Mouse (Mus musculus) MEL (cell line): ENCODE measurements at regions not wholly inside any gene's neighbourhood (a gene's known extent, or its start where the extent isn't known, plus 50 kb on each side); places are given as distances from the start of the nearest gene placed in this dataset.

ENCODE experiments used
- DNase-seq: peaks from one replicate; pipeline ENCODE4 v3.0.0; 2011; ENCODE audit warnings: low read depth, low spot score
- H3K27ac ChIP-seq: 2 replicates; pipeline ENCODE4 v1.5.1; 2012; ENCODE audit warnings: low read depth, mild to moderate bottlenecking, control low read depth, low read length, moderate library complexity; ENCODE audit not compliant: control insufficient read depth
- H3K27me3 ChIP-seq, 2 experiments: fragments of 150-350 bp in 1 of 2; sonication (generic) in 1 of 2; 2 replicates each; pipeline ENCODE4 v1.6.1; 2012; ENCODE audit warnings: low read length in 2 of 2, mild to moderate bottlenecking in 2 of 2, improper control_type of control experiment in 1 of 2, moderate library complexity in 1 of 2; ENCODE audit not compliant: insufficient read depth in 2 of 2, control insufficient read depth in 1 of 2
- H3K36me3 ChIP-seq, 2 experiments: 2 replicates each; pipeline ENCODE4 v1.6.1; 2012 to 2014; ENCODE audit warnings: low read length in 2 of 2, improper control_type of control experiment in 1 of 2, inconsistent platforms in 1 of 2, mild to moderate bottlenecking in 1 of 2; ENCODE audit not compliant: insufficient read depth in 2 of 2, control insufficient read depth in 1 of 2
- H3K4me1 ChIP-seq, 2 experiments: fragments of 150-350 bp in 1 of 2; sonication (generic) in 1 of 2; 2 replicates each; pipeline ENCODE4 v1.6.1; 2012; ENCODE audit warnings: low read length in 2 of 2, improper control_type of control experiment in 1 of 2, mild to moderate bottlenecking in 1 of 2; ENCODE audit not compliant: insufficient read depth in 2 of 2, control insufficient read depth in 1 of 2
- H3K4me3 ChIP-seq, 2 experiments: fragments of 150-350 bp in 1 of 2; sonication (generic) in 1 of 2; 2 replicates each; pipeline ENCODE4 v1.5.1; 2012; ENCODE audit warnings: low read depth in 2 of 2, low read length in 2 of 2, mild to moderate bottlenecking in 2 of 2, moderate library complexity in 2 of 2, control low read depth in 1 of 2, improper control_type of control experiment in 1 of 2; ENCODE audit not compliant: control insufficient read depth in 1 of 2, insufficient read depth in 1 of 2
- H3K79me2 ChIP-seq: 2 replicates; pipeline ENCODE4 v1.6.1; 2012; ENCODE audit warnings: mild to moderate bottlenecking, low read length, moderate library complexity; ENCODE audit not compliant: control insufficient read depth, poor library complexity, insufficient read depth
- H3K9ac ChIP-seq: 2 replicates; pipeline ENCODE4 v1.6.1; 2012; ENCODE audit warnings: low read depth, mild to moderate bottlenecking, control low read depth, low read length, moderate library complexity; ENCODE audit not compliant: control insufficient read depth, poor library complexity, severe bottlenecking
- H3K9me3 ChIP-seq: fragments of 150-350 bp; sonication (generic); replicated peaks from 2 replicates; pipeline ENCODE4 v1.6.1; 2012; ENCODE audit warnings: mild to moderate bottlenecking, low read length, improper control_type of control experiment, moderate library complexity; ENCODE audit not compliant: insufficient read depth
- BHLHE40 ChIP-seq: IDR thresholded peaks from 2 replicates; pipeline ENCODE4 v1.6.1; 2012; ENCODE audit warnings: low read depth, mild to moderate bottlenecking, inconsistent platforms, low read length, improper control_type of control experiment, borderline replicate concordance
- CHD1 ChIP-seq: IDR thresholded peaks from 2 replicates; pipeline ENCODE4 v1.6.1; 2012; ENCODE audit warnings: low read depth, mild to moderate bottlenecking, inconsistent platforms, low read length, improper control_type of control experiment
- CTCF ChIP-seq, 3 experiments: IDR thresholded peaks in 2 of 3; conservative IDR thresholded peaks in 1 of 3; 2 replicates each; pipeline ENCODE4 v1.5.1; 2011 to 2012; ENCODE audit warnings: low read length in 3 of 3, low read depth in 2 of 3, mild to moderate bottlenecking in 2 of 3, improper control_type of control experiment in 1 of 3, inconsistent platforms in 1 of 3, mixed read lengths in 1 of 3, moderate library complexity in 1 of 3; ENCODE audit not compliant: control insufficient read depth in 1 of 3, insufficient read depth in 1 of 3, poor library complexity in 1 of 3, severe bottlenecking in 1 of 3
- ELF1 ChIP-seq: IDR thresholded peaks from 2 replicates; pipeline ENCODE4 v1.6.1; 2014; ENCODE audit warnings: low read depth, mild to moderate bottlenecking, inconsistent platforms, low read length, improper control_type of control experiment, moderate library complexity
- EP300 ChIP-seq, 2 experiments: IDR thresholded peaks; 2 replicates each; pipeline ENCODE4 v1.6.1; 2011; ENCODE audit warnings: improper control_type of control experiment in 2 of 2, low read length in 2 of 2, low read depth in 1 of 2, mild to moderate bottlenecking in 1 of 2
- ETS1 ChIP-seq: IDR thresholded peaks from 2 replicates; pipeline ENCODE4 v1.6.1; 2012; ENCODE audit warnings: low read depth, mild to moderate bottlenecking, inconsistent platforms, low read length, improper control_type of control experiment, moderate library complexity
- GABPA ChIP-seq: IDR thresholded peaks from 2 replicates; pipeline ENCODE4 v1.6.1; 2012; ENCODE audit warnings: low read depth, mild to moderate bottlenecking, inconsistent platforms, low read length, improper control_type of control experiment, moderate library complexity
- GATA1 ChIP-seq: IDR thresholded peaks from 2 replicates; pipeline ENCODE4 v1.6.1; 2011; ENCODE audit warnings: low read depth, low read length, improper control_type of control experiment
- KAT2A ChIP-seq: conservative IDR thresholded peaks from 2 replicates; pipeline ENCODE4 v1.6.1; 2012; ENCODE audit warnings: low read depth, low read length, improper control_type of control experiment, inconsistent platforms
- MAZ ChIP-seq: IDR thresholded peaks from 2 replicates; pipeline ENCODE4 v1.6.1; 2012; ENCODE audit warnings: low read depth, mild to moderate bottlenecking, inconsistent platforms, low read length, improper control_type of control experiment
- MEF2A ChIP-seq: IDR thresholded peaks from 2 replicates; pipeline ENCODE4 v1.6.1; 2014; ENCODE audit warnings: low read depth, mild to moderate bottlenecking, inconsistent platforms, low read length, improper control_type of control experiment; ENCODE audit not compliant: poor library complexity, insufficient replicate concordance, severe bottlenecking; ENCODE audit errors: extremely low read depth
- MXI1 ChIP-seq: IDR thresholded peaks from 2 replicates; pipeline ENCODE4 v1.6.1; 2011; ENCODE audit warnings: mild to moderate bottlenecking, low read depth, low read length, improper control_type of control experiment
- MYB ChIP-seq: IDR thresholded peaks from 2 replicates; pipeline ENCODE4 v1.6.1; 2011; ENCODE audit warnings: mild to moderate bottlenecking, low read depth, low read length, improper control_type of control experiment
- MYC ChIP-seq: IDR thresholded peaks from 2 replicates; pipeline ENCODE4 v1.6.1; 2011; ENCODE audit warnings: low read depth, mild to moderate bottlenecking, low read length, improper control_type of control experiment, moderate library complexity
- NELFE ChIP-seq: IDR thresholded peaks from 2 replicates; pipeline ENCODE4 v1.6.1; 2011; ENCODE audit warnings: low read depth, low read length, improper control_type of control experiment
- POLR2AphosphoS2 ChIP-seq: IDR thresholded peaks from 2 replicates; pipeline ENCODE4 v1.6.1; 2011; ENCODE audit warnings: low read length, improper control_type of control experiment
- POLR2AphosphoS5 ChIP-seq: IDR thresholded peaks from 2 replicates; pipeline ENCODE4 v1.6.1; 2012; ENCODE audit warnings: low read depth, borderline replicate concordance, mild to moderate bottlenecking, inconsistent platforms, low read length, moderate library complexity, mixed read lengths
- RAD21 ChIP-seq: IDR thresholded peaks from 2 replicates; pipeline ENCODE4 v1.6.1; 2011; ENCODE audit warnings: mild to moderate bottlenecking, low read depth, low read length, improper control_type of control experiment
- TAL1 ChIP-seq: IDR thresholded peaks from 2 replicates; pipeline ENCODE4 v1.6.1; 2012; ENCODE audit warnings: mild to moderate bottlenecking, inconsistent platforms, low read length, moderate library complexity, mixed read lengths
- TBP ChIP-seq: IDR thresholded peaks from 2 replicates; pipeline ENCODE4 v1.8.0; 2011; ENCODE audit warnings: low read depth, low read length, improper control_type of control experiment
- TCF12 ChIP-seq: IDR thresholded peaks from 2 replicates; pipeline ENCODE4 v1.6.1; 2014; ENCODE audit warnings: low read depth, mild to moderate bottlenecking, inconsistent platforms, low read length, improper control_type of control experiment, moderate library complexity
- UBTF ChIP-seq: IDR thresholded peaks from 2 replicates; pipeline ENCODE4 v1.6.1; 2012; ENCODE audit warnings: low read depth, mild to moderate bottlenecking, inconsistent platforms, low read length, improper control_type of control experiment, moderate library complexity, borderline replicate concordance; ENCODE audit not compliant: insufficient read depth
- USF1 ChIP-seq: IDR thresholded peaks from 2 replicates; pipeline ENCODE4 v1.6.1; 2014; ENCODE audit warnings: low read depth, mild to moderate bottlenecking, inconsistent platforms, low read length, improper control_type of control experiment, moderate library complexity
- USF2 ChIP-seq, 2 experiments: IDR thresholded peaks; 2 replicates each; pipeline ENCODE4 v1.6.1; 2011 to 2012; ENCODE audit warnings: improper control_type of control experiment in 2 of 2, low read length in 2 of 2, borderline replicate concordance in 1 of 2, inconsistent platforms in 1 of 2, low read depth in 1 of 2, mild to moderate bottlenecking in 1 of 2; ENCODE audit not compliant: insufficient read depth in 1 of 2
- ZMIZ1 ChIP-seq: IDR thresholded peaks from 2 replicates; pipeline ENCODE4 v1.6.1; 2012; ENCODE audit warnings: low read depth, mild to moderate bottlenecking, inconsistent platforms, low read length, improper control_type of control experiment, moderate library complexity
- ZNF384 ChIP-seq: IDR thresholded peaks from 2 replicates; pipeline ENCODE4 v1.6.1; 2012; ENCODE audit warnings: low read depth, mild to moderate bottlenecking, inconsistent platforms, low read length, improper control_type of control experiment

- Histone ChIP-seq H3K36me3 (peaks cover 0 to 2% of the 10 kb centered on the region in 2 experiments; a peak in 2 of 4 replicates), H3K9me3 (no peaks in the 10 kb centered on the region), H3K9ac (no peak overlapping the region)
- no peak for TF ChIP-seq USF1
- TF ChIP-seq GABPA, result no peak
- no peak for TF ChIP-seq CHD1
- TF ChIP-seq TBP, result no peak
- TF ChIP-seq TAL1, result no peak
- no peak for TF ChIP-seq BHLHE40
- TF ChIP-seq POLR2AphosphoS2, result no peak
- peak; percentile 61; the same call in 1 of the 2 replicates for TF ChIP-seq TCF12
- no peak for TF ChIP-seq RAD21
- no peak for TF ChIP-seq ZNF384
- TF ChIP-seq MAZ, result no peak
- TF ChIP-seq MEF2A, result no peak
- no peak for TF ChIP-seq ZMIZ1
- no peak for TF ChIP-seq POLR2AphosphoS5
- TF ChIP-seq MYC, result no peak
- 0 out of 2 replicates have a peak, but pooled peaks have one; percentile 14 for TF ChIP-seq ETS1
- TF ChIP-seq KAT2A, result no peak
- no peak for TF ChIP-seq MXI1
- TF ChIP-seq ELF1, result no peak
- no peak for TF ChIP-seq UBTF
- TF ChIP-seq GATA1, result peak; percentile 45; the same call in 1 of the 2 replicates
- TF ChIP-seq MYB, result no peak
- peak; percentile 46 to 57; a peak in 3 of 4 replicates for TF ChIP-seq EP300 (IDR thresholded peaks at IDR 0.05; ENCODE audit: low read depth in 1 of 2, low read length in 2 of 2)
- no peak for TF ChIP-seq NELFE
- TF ChIP-seq USF2 (IDR thresholded peaks at IDR 0.05; ENCODE audit: borderline replicate concordance in 1 of 2, insufficient read depth in 1 of 2, low read depth in 1 of 2, low read length in 2 of 2), result no peak
- no peak for TF ChIP-seq CTCF (IDR thresholded peaks at IDR 0.05 in 2 of 3, conservative IDR thresholded peaks at IDR 0.05 in 1 of 3; ENCODE audit: control insufficient read depth in 1 of 3, insufficient read depth in 1 of 3, low read depth in 2 of 3, low read length in 3 of 3, poor library complexity in 1 of 3, severe bottlenecking in 1 of 3)
- TF ChIP-seq, all 39 proteins: peak for 4
- no peaks in the 10 kb centered on the region for H3K27me3 ChIP-seq
- H3K4me1 ChIP-seq, result peaks cover 0 to 7% of the 10 kb centered on the region in 2 experiments; a peak in 3 of 4 replicates
- no peak overlapping the region for H3K27ac ChIP-seq
- H3K4me3 ChIP-seq, result no peak overlapping the region
- peak; percentile 45 for DNase-seq
- H3K79me2 ChIP-seq, result no peaks in the 10 kb centered on the region
Observed at GRCm38 (mm10) chrX:119395463-119395862, 531.5 kb upstream of the Pabpc5 start.
